Mouse (Mus musculus) hindbrain, embryonic 16.5 days (tissue): ENCODE measurements around the gene 1520401A03Rik. TPM values are rescaled to one million over a fixed set of nuclear protein-coding genes. Genes with fewer than 3 reads are reported as not detected.

ENCODE experiments used
- ATAC-seq: fragments of 200-750 bp; cut with Nextera tagmentation; 2 replicates; pipeline ENCODE4 v1.8.0; 2017; ENCODE audit warnings: moderate TSS enrichment, moderate library complexity
- H3K27ac ChIP-seq: fragments of 300-500 bp; sonication (generic); 2 replicates; pipeline ENCODE4 v1.5.1; 2014; ENCODE audit warnings: low read depth, mild to moderate bottlenecking, control low read depth, low read length, moderate library complexity
- H3K27me3 ChIP-seq: fragments of 300-500 bp; sonication (generic); replicated peaks from 2 replicates; pipeline ENCODE4 v1.6.1; 2014; ENCODE audit warnings: low read length; ENCODE audit not compliant: control insufficient read depth, insufficient read depth
- H3K36me3 ChIP-seq: fragments of 300-500 bp; sonication (generic); 2 replicates; pipeline ENCODE4 v1.6.1; 2014; ENCODE audit warnings: mild to moderate bottlenecking, low read length, moderate library complexity, mixed read lengths; ENCODE audit not compliant: control insufficient read depth, insufficient read depth
- H3K4me1 ChIP-seq: fragments of 300-500 bp; sonication (generic); 2 replicates; pipeline ENCODE4 v1.6.1; 2014; ENCODE audit warnings: low read depth, low read length; ENCODE audit not compliant: control insufficient read depth, insufficient read depth
- H3K4me2 ChIP-seq: fragments of 300-500 bp; sonication (generic); 2 replicates; pipeline ENCODE4 v1.6.1; 2014; ENCODE audit warnings: mild to moderate bottlenecking, low read length, control low read depth, moderate library complexity
- H3K4me3 ChIP-seq: fragments of 300-500 bp; sonication (generic); 2 replicates; pipeline ENCODE4 v1.5.1; 2014; ENCODE audit warnings: mild to moderate bottlenecking, low read length, control low read depth, moderate library complexity
- H3K9ac ChIP-seq: fragments of 300-500 bp; sonication (generic); 2 replicates; pipeline ENCODE4 v1.6.1; 2014; ENCODE audit warnings: low read depth, mild to moderate bottlenecking, control low read depth, low read length, moderate library complexity
- H3K9me3 ChIP-seq: fragments of 300-500 bp; sonication (generic); 2 replicates; pipeline ENCODE4 v1.6.1; 2014; ENCODE audit warnings: mild to moderate bottlenecking, low read length, moderate library complexity; ENCODE audit not compliant: control insufficient read depth
- WGBS: fragments of 180-500 bp; shearing (Covaris S2); extraction: QIAGEN DNeasy Blood & Tissue Kit; methylation state at CpG from one replicate; pipeline ENCODE4 v1.1.7; 2014; 5-methylcytosine and 5-hydroxymethylcytosine counted together
- polyA plus RNA-seq: library from polyadenylated mRNA; unstranded; fragments of >200 nt; fragmentation: Nextera tagmentation; extraction: Ambion mirVana; gene quantifications from 2 replicates; pipeline ENCODE4 v1.2.1, GENCODE M21; 2015

Gene 1520401A03Rik
- polyA plus RNA-seq, 1 experiment from 2014 or later = 0.13 TPM

- H3K4me1 ChIP-seq = peaks cover 8% of the 10 kb centered on the region
- WGBS = 87% methylated on average over 2 of the region's 2 CpGs
- no peaks in the 10 kb centered on the region for H3K9me3 ChIP-seq
- no peak for ATAC-seq
- no peak overlapping the region for H3K9ac ChIP-seq
- H3K36me3 ChIP-seq = no peaks in the 10 kb centered on the region
- no peak overlapping the region for H3K4me3 ChIP-seq
- no peaks in the 10 kb centered on the region for H3K27me3 ChIP-seq
- no peak overlapping the region for H3K4me2 ChIP-seq
- H3K27ac ChIP-seq = no peak overlapping the region
Observed at GRCm38 (mm10) chr17:23721886-23722285, 697 bp downstream of the 1520401A03Rik start.

- H3K4me3 ChIP-seq = no peak overlapping the region
- no peaks in the 10 kb centered on the region for H3K27me3 ChIP-seq
- H3K9ac ChIP-seq = no peak overlapping the region
- no peaks in the 10 kb centered on the region for H3K36me3 ChIP-seq
- no peak overlapping the region for H3K4me2 ChIP-seq
- no peaks in the 10 kb centered on the region for H3K4me1 ChIP-seq
- no peaks in the 10 kb centered on the region for H3K9me3 ChIP-seq
- 7% methylated on average over 1 of the region's 1 CpGs for WGBS
- H3K27ac ChIP-seq = no peak overlapping the region
- ATAC-seq = no peak
Observed at GRCm38 (mm10) chr17:23719455-23719854, 3.1 kb downstream of the 1520401A03Rik start.

GRCm38 (mm10) chr17:23717003-23717402 lies 5.6 kb downstream of the 1520401A03Rik start:
- 72% methylated on average over 2 of the region's 2 CpGs for WGBS
- Histone ChIP-seq H3K9me3 (no peaks in the 10 kb centered on the region), H3K4me3 (no peak overlapping the region), H3K4me2 (no peak overlapping the region), H3K4me1 (no peaks in the 10 kb centered on the region), H3K27ac (no peak overlapping the region), H3K36me3 (no peaks in the 10 kb centered on the region), H3K27me3 (no peaks in the 10 kb centered on the region), H3K9ac (no peak overlapping the region)
- ATAC-seq = no peak

GRCm38 (mm10) chr17:23706212-23706611 lies 16.4 kb downstream of the 1520401A03Rik start:
- WGBS = 0% methylated on average over 3 of the region's 3 CpGs
- peak; percentile 64 for ATAC-seq
- H3K9ac ChIP-seq = no peak overlapping the region

GRCm38 (mm10) chr17:23705525-23706104 lies 17.0 kb downstream of the 1520401A03Rik start:
- no peaks in the 10 kb centered on the region for H3K36me3 ChIP-seq
- H3K4me3 ChIP-seq = no peak overlapping the region
- H3K27me3 ChIP-seq = no peaks in the 10 kb centered on the region; the same call in 1 of the 2 replicates
- H3K9me3 ChIP-seq = no peaks in the 10 kb centered on the region
- 80% methylated on average over 7 of the region's 7 CpGs for WGBS
- no peak for ATAC-seq
- H3K4me1 ChIP-seq = no peaks in the 10 kb centered on the region
- no peak overlapping the region for H3K4me2 ChIP-seq
- no peak overlapping the region for H3K27ac ChIP-seq
- no peak overlapping the region for H3K9ac ChIP-seq

More at GRCm38 (mm10) chr17:23706212-23706611, 16.4 kb downstream of the 1520401A03Rik start:
- Histone ChIP-seq H3K9me3 (no peaks in the 10 kb centered on the region), H3K27me3 (no peaks in the 10 kb centered on the region; the same call in 1 of the 2 replicates), H3K27ac (no peak overlapping the region), H3K4me1 (no peaks in the 10 kb centered on the region), H3K36me3 (no peaks in the 10 kb centered on the region), H3K4me3 (no peak overlapping the region), H3K4me2 (no peak overlapping the region)

- 36% methylated on average over 7 of the region's 7 CpGs for WGBS
Observed at GRCm38 (mm10) chr17:23704741-23705140, 17.8 kb downstream of the 1520401A03Rik start.

GRCm38 (mm10) chr17:23703301-23703700 lies 19.3 kb downstream of the 1520401A03Rik start:
- Histone ChIP-seq H3K9me3 (no peaks in the 10 kb centered on the region), H3K4me3 (no peak overlapping the region), H3K36me3 (no peaks in the 10 kb centered on the region), H3K4me1 (peaks cover 7% of the 10 kb centered on the region), H3K27me3 (peaks cover 4% of the 10 kb centered on the region), H3K4me2 (no peak overlapping the region), H3K27ac (no peak overlapping the region), H3K9ac (no peak overlapping the region)
- WGBS = 84% methylated on average over 9 of the region's 9 CpGs
- ATAC-seq = no peak

More at GRCm38 (mm10) chr17:23704741-23705140, 17.8 kb downstream of the 1520401A03Rik start:
- Histone ChIP-seq H3K27ac (no peak overlapping the region), H3K4me2 (no peak overlapping the region), H3K27me3 (no peaks in the 10 kb centered on the region; the same call in 1 of the 2 replicates), H3K4me3 (no peak overlapping the region), H3K9me3 (no peaks in the 10 kb centered on the region), H3K36me3 (no peaks in the 10 kb centered on the region), H3K9ac (no peak overlapping the region), H3K4me1 (peaks cover 2% of the 10 kb centered on the region; the same call in 1 of the 2 replicates)
- no peak for ATAC-seq

- Histone ChIP-seq H3K27me3 (peaks cover 11% of the 10 kb centered on the region), H3K9ac (peak overlapping the region; percentile 74), H3K9me3 (no peaks in the 10 kb centered on the region), H3K4me3 (peak overlapping the region; percentile 83), H3K4me2 (peak overlapping the region; percentile 97), H3K36me3 (no peaks in the 10 kb centered on the region), H3K4me1 (peaks cover 7% of the 10 kb centered on the region), H3K27ac (peak overlapping the region; percentile 75)
- peak; percentile 97 for ATAC-seq
- WGBS = 0% methylated on average over 15 of the region's 28 CpGs
Observed at GRCm38 (mm10) chr17:23700079-23700478, 22.5 kb downstream of the 1520401A03Rik start.

GRCm38 (mm10) chr17:23699131-23700077 lies 23.2 kb downstream of the 1520401A03Rik start:
- H3K4me3 ChIP-seq = peak overlapping the region; percentile 83
- no peaks in the 10 kb centered on the region for H3K36me3 ChIP-seq
- H3K27me3 ChIP-seq = peaks cover 11% of the 10 kb centered on the region
- peaks cover 7% of the 10 kb centered on the region for H3K4me1 ChIP-seq
- peak overlapping the region; percentile 75 for H3K27ac ChIP-seq
- no peaks in the 10 kb centered on the region for H3K9me3 ChIP-seq
- peak overlapping the region; percentile 97 for H3K4me2 ChIP-seq
- under 1% methylated on average over 81 of the region's 101 CpGs for WGBS
- peak overlapping the region; percentile 74 for H3K9ac ChIP-seq
- ATAC-seq = no peak; the same call in 1 of the 2 replicates
